Mouse (Mus musculus): Measurements from ENCODE around the gene Ylpm1.

The Ylpm1 gene

GRCm38 (mm10) chr12:85007021-85007420 lies 10.9 kb downstream of the Ylpm1 start:
- DNase-seq (ENCODE audit: inconsistent age in 2 of 2, low spot score in 1 of 2): peak in 1 of 2 experiments; percentile 49

- peak in 1 of 2 experiments; percentile 46 for DNase-seq (ENCODE audit: inconsistent age in 2 of 2, low spot score in 1 of 2)
Observed at GRCm38 (mm10) chr12:85009776-85010175, 13.7 kb downstream of the Ylpm1 start.

GRCm38 (mm10) chr12:85010541-85010940 lies 14.4 kb downstream of the Ylpm1 start:
- peak; percentile 26 to 58 for DNase-seq (ENCODE audit: inconsistent age in 2 of 2, low spot score in 1 of 2)

- no peak for DNase-seq (ENCODE audit: inconsistent age in 2 of 2, low spot score in 1 of 2)
Observed at GRCm38 (mm10) chr12:85012185-85012584, 16.1 kb downstream of the Ylpm1 start.

- DNase-seq (ENCODE audit: inconsistent age in 2 of 2, low spot score in 1 of 2): no peak
Observed at GRCm38 (mm10) chr12:85022071-85022470, 25.9 kb downstream of the Ylpm1 start.

GRCm38 (mm10) chr12:85032710-85033109 lies 36.6 kb downstream of the Ylpm1 start:
- peak; percentile 23 to 70 for DNase-seq (ENCODE audit: inconsistent age in 2 of 2, low spot score in 1 of 2)

- peak in 1 of 2 experiments; percentile 32 for DNase-seq (ENCODE audit: inconsistent age in 2 of 2, low spot score in 1 of 2)
Observed at GRCm38 (mm10) chr12:85051218-85051617, 55.1 kb downstream of the Ylpm1 start.

GRCm38 (mm10) chr12:85071043-85071442 lies 74.9 kb downstream of the Ylpm1 start:
- DNase-seq (ENCODE audit: inconsistent age in 2 of 2, low spot score in 1 of 2): no peak

GRCm38 (mm10) chr12:85077100-85077499 lies 81.0 kb downstream of the Ylpm1 start:
- DNase-seq (ENCODE audit: inconsistent age in 2 of 2, low spot score in 1 of 2): no peak

GRCm38 (mm10) chr12:85084257-85084656 lies 88.1 kb downstream of the Ylpm1 start:
- DNase-seq (ENCODE audit: inconsistent age in 2 of 2, low spot score in 1 of 2): no peak

- no peak for DNase-seq (ENCODE audit: inconsistent age in 2 of 2, low spot score in 1 of 2)
Observed at GRCm38 (mm10) chr12:85084941-85085340, 88.8 kb downstream of the Ylpm1 start.

GRCm38 (mm10) chr12:85087845-85088244 lies 91.7 kb downstream of the Ylpm1 start:
- DNase-seq (ENCODE audit: inconsistent age in 2 of 2, low spot score in 1 of 2): no peak

- DNase-seq (ENCODE audit: inconsistent age in 2 of 2, low spot score in 1 of 2): no peak
Observed at GRCm38 (mm10) chr12:85091190-85091589, 95.1 kb downstream of the Ylpm1 start.

- peak; percentile 54 to 83 for DNase-seq (ENCODE audit: inconsistent age in 2 of 2, low spot score in 1 of 2)
Observed at GRCm38 (mm10) chr12:85092214-85092613, 96.1 kb downstream of the Ylpm1 start.

- DNase-seq (ENCODE audit: inconsistent age in 2 of 2, low spot score in 1 of 2): peak; percentile 21 to 54
Observed at GRCm38 (mm10) chr12:85094010-85094409, 97.9 kb downstream of the Ylpm1 start.

GRCm38 (mm10) chr12:85094706-85095105 lies 98.6 kb downstream of the Ylpm1 start:
- DNase-seq (ENCODE audit: inconsistent age in 2 of 2, low spot score in 1 of 2): peak; percentile 22 to 45

GRCm38 (mm10) chr12:85095146-85095545 lies 99.0 kb downstream of the Ylpm1 start:
- no peak for DNase-seq (ENCODE audit: inconsistent age in 2 of 2, low spot score in 1 of 2)

GRCm38 (mm10) chr12:85095859-85096258 lies 99.7 kb downstream of the Ylpm1 start:
- DNase-seq (ENCODE audit: inconsistent age in 2 of 2, low spot score in 1 of 2): no peak

GRCm38 (mm10) chr12:85101001-85101400 lies 104.9 kb downstream of the Ylpm1 start:
- DNase-seq (ENCODE audit: inconsistent age in 2 of 2, low spot score in 1 of 2): no peak

GRCm38 (mm10) chr12:85101521-85102106 lies 105.5 kb downstream of the Ylpm1 start:
- DNase-seq (ENCODE audit: inconsistent age in 2 of 2, low spot score in 1 of 2): no peak

- no peak for DNase-seq (ENCODE audit: inconsistent age in 2 of 2, low spot score in 1 of 2)
Observed at GRCm38 (mm10) chr12:85103096-85103495, 107.0 kb downstream of the Ylpm1 start.

GRCm38 (mm10) chr12:85104789-85105188 lies 108.7 kb downstream of the Ylpm1 start:
- DNase-seq (ENCODE audit: inconsistent age in 2 of 2, low spot score in 1 of 2): peak in 1 of 2 experiments; percentile 41

GRCm38 (mm10) chr12:85106292-85106691 lies 110.2 kb downstream of the Ylpm1 start:
- DNase-seq (ENCODE audit: inconsistent age in 2 of 2, low spot score in 1 of 2): no peak
